ENCODE assay signal across 8 mouse cellular contexts in genomic region chr2:24761923-24762445, GRCm38 (mm10). TPM values are rescaled to one million over a fixed set of nuclear protein-coding genes. Genes with fewer than 3 reads are reported as not detected.
DNase-seq lines count a peak whose midpoint lies in the region; ATAC-seq and TF ChIP-seq lines count a peak whose summit lies in the region.

No protein-coding gene starts in this region.

- H3K27me3 ChIP-seq in embryonic facial prominence, embryonic 15.5 days: peaks cover 25% of the 10 kb centered on the region
- H3K27me3 ChIP-seq in liver, embryonic 16.5 days (ENCODE audit: control insufficient read depth, insufficient read depth, low read depth, low read length): peaks cover 32% of the 10 kb centered on the region
- H3K27me3 ChIP-seq in neural tube, embryonic 14.5 days (ENCODE audit: control insufficient read depth, insufficient read depth, low read length): 0 out of 2 replicates have a peak, but pooled peaks cover 2% of the 10 kb centered on the region
- H3K27me3 ChIP-seq in thymus, adult 2 months (ENCODE audit: control insufficient read depth, insufficient read depth, low read length): peaks cover 10% of the 10 kb centered on the region

- intact Hi-C loops in heart, postnatal 10 days (cut with DNase I): no loop called here

- no peaks in the 10 kb centered on the region for H3K36me3 ChIP-seq in embryonic facial prominence, embryonic 15.5 days
- no peaks in the 10 kb centered on the region for H3K36me3 ChIP-seq in liver, embryonic 16.5 days (ENCODE audit: control insufficient read depth, insufficient read depth)
- H3K36me3 ChIP-seq in neural tube, embryonic 14.5 days (ENCODE audit: control insufficient read depth, insufficient read depth, low read length): no peaks in the 10 kb centered on the region
- H3K36me3 ChIP-seq in thymus, adult 2 months (ENCODE audit: control insufficient read depth, insufficient read depth, low read length): no peaks in the 10 kb centered on the region

- 0 out of 2 replicates have a peak, but pooled peaks have one; percentile 56 for ATAC-seq in embryonic facial prominence, embryonic 15.5 days (ENCODE audit: insufficient number of reproducible peaks, low FRiP score, low TSS enrichment, low read depth)
- ATAC-seq in liver, embryonic 16.5 days (ENCODE audit: low read depth): peak; percentile 41
- peak; percentile 72 for ATAC-seq in neural tube, embryonic 14.5 days (ENCODE audit: low read depth)

- 0% methylated on average over 35 of the region's 35 CpGs for WGBS in embryonic facial prominence, embryonic 15.5 days
- 1% methylated on average over 35 of the region's 35 CpGs for WGBS in liver, embryonic 16.5 days (ENCODE audit: insufficient replicate concordance)
- under 1% methylated on average over 35 of the region's 35 CpGs for WGBS in neural tube, embryonic 14.5 days
- 1% methylated on average over 35 of the region's 35 CpGs for WGBS in thymus, adult 2 months

- no peak for TF ChIP-seq POLR2A in brain, embryonic 14.5 days (IDR thresholded peaks at IDR 0.05; ENCODE audit: borderline replicate concordance, extremely low read depth, insufficient read depth, insufficient read length, poor library complexity, severe bottlenecking)
- TF ChIP-seq POLR2A in thymus, adult 2 months (IDR thresholded peaks at IDR 0.05; ENCODE audit: control insufficient read depth, extremely low read depth, insufficient read depth, low read length, poor library complexity): 0 out of 2 replicates have a peak, but pooled peaks have one; percentile 23

- no peak overlapping the region for H3K9ac ChIP-seq in embryonic facial prominence, embryonic 15.5 days
- H3K9ac ChIP-seq in liver, embryonic 16.5 days (ENCODE audit: low read depth, low read length): no peak overlapping the region
- peak overlapping the region; percentile 84 for H3K9ac ChIP-seq in neural tube, embryonic 14.5 days (replicated peaks; ENCODE audit: low read depth, low read length)

- peaks cover 22% of the 10 kb centered on the region for H3K4me1 ChIP-seq in embryonic facial prominence, embryonic 15.5 days
- H3K4me1 ChIP-seq in liver, embryonic 16.5 days (ENCODE audit: control insufficient read depth, low read depth, low read length): peaks cover 11% of the 10 kb centered on the region
- H3K4me1 ChIP-seq in neural tube, embryonic 14.5 days (ENCODE audit: control insufficient read depth, insufficient read depth, low read length): no peaks in the 10 kb centered on the region
- peaks cover 17% of the 10 kb centered on the region for H3K4me1 ChIP-seq in thymus, adult 2 months (replicated peaks; ENCODE audit: control insufficient read depth, insufficient read depth, low read length)

- H3K27ac ChIP-seq in embryonic facial prominence, embryonic 15.5 days (replicated peaks): no peak overlapping the region
- H3K27ac ChIP-seq in liver, embryonic 16.5 days (ENCODE audit: low read length): no peak overlapping the region
- H3K27ac ChIP-seq in neural tube, embryonic 14.5 days (ENCODE audit: low read depth, low read length): peak overlapping the region; percentile 62; the same call in 1 of the 2 replicates
- no peak overlapping the region for H3K27ac ChIP-seq in thymus, adult 2 months (ENCODE audit: control insufficient read depth, insufficient read depth, low read length)

- H3K9me3 ChIP-seq in embryonic facial prominence, embryonic 15.5 days (replicated peaks): no peaks in the 10 kb centered on the region
- H3K9me3 ChIP-seq in liver, embryonic 16.5 days (replicated peaks; ENCODE audit: control insufficient read depth, low read length): no peaks in the 10 kb centered on the region
- H3K9me3 ChIP-seq in neural tube, embryonic 14.5 days (ENCODE audit: control insufficient read depth, low read length): no peaks in the 10 kb centered on the region

- DNase-seq in CD4-positive helper T cell, adult 2 months (ENCODE audit: low read depth, low spot score): peak; percentile 50
- DNase-seq in brain, embryonic 14.5 days (ENCODE audit: low read depth): peak; percentile 89
- peak; percentile 61 to 78 for DNase-seq in heart, postnatal 10 days
- peak; percentile 59 to 68 for DNase-seq in layer of hippocampus, adult 18-20 months (ENCODE audit: low spot score in 2 of 2)
- peak; percentile 67 for DNase-seq in thymus, adult 2 months

- TF ChIP-seq CTCF in brain, embryonic 14.5 days (IDR thresholded peaks at IDR 0.05; ENCODE audit: borderline replicate concordance, extremely low read depth, insufficient read depth, insufficient read length): no peak
- TF ChIP-seq CTCF in thymus, adult 2 months (IDR thresholded peaks at IDR 0.05; ENCODE audit: borderline replicate concordance, control insufficient read depth, extremely low read depth, insufficient read depth, low read length, poor library complexity): no peak

- peak overlapping the region; percentile 57 for H3K4me3 ChIP-seq in embryonic facial prominence, embryonic 15.5 days (replicated peaks)
- peak overlapping the region; percentile 50 for H3K4me3 ChIP-seq in liver, embryonic 16.5 days (ENCODE audit: low read depth, low read length)
- H3K4me3 ChIP-seq in neural tube, embryonic 14.5 days (ENCODE audit: low read depth, low read length): peak overlapping the region; percentile 76
- H3K4me3 ChIP-seq in thymus, adult 2 months (ENCODE audit: control insufficient read depth, insufficient read depth, low read length): peak overlapping the region; percentile 8

- H3K4me2 ChIP-seq in embryonic facial prominence, embryonic 15.5 days (replicated peaks): peak overlapping the region; percentile 99
- H3K4me2 ChIP-seq in liver, embryonic 16.5 days (ENCODE audit: low read depth, low read length): peak overlapping the region; percentile 65
- peak overlapping the region; percentile 83 for H3K4me2 ChIP-seq in neural tube, embryonic 14.5 days (ENCODE audit: low read depth, low read length)

RNA-seq across cellular contexts. Expression of gene Cacna1b, which starts 1.0 kb away (rescaled TPM):
- polyA plus RNA-seq in brain, embryonic 14.5 days (2012; rRNA removed): 80.2 and 100 TPM in 2 replicates
- polyA plus RNA-seq in embryonic facial prominence, embryonic 15.5 days (2015; fragmentation: Nextera tagmentation; extraction: Ambion mirVana): 1.2 and 1.3 TPM in 2 replicates
- under 1 TPM; 0.34 to 0.37 TPM for total RNA-seq in heart, postnatal 10 days (2021)
- 10 to 100 TPM; 71.1 to 71.2 TPM for total RNA-seq in layer of hippocampus, adult 18-20 months (2021)
- polyA plus RNA-seq in liver, embryonic 16.5 days (2015; fragmentation: Nextera tagmentation; extraction: Ambion mirVana): 0.01 and 0.06 TPM in 2 replicates
- polyA plus RNA-seq in neural tube, embryonic 14.5 days (2014; fragmentation: Nextera tagmentation; extraction: Ambion mirVana): 19.1 and 20.3 TPM in 2 replicates
- polyA plus RNA-seq in thymus, adult 2 months (2012; rRNA removed): 12.5 and 13.1 TPM in 2 replicates

Comparison
In these comparisons a context has a peak if more than half of its experiments do, and no peak if none do; other contexts are left out.
1. H3K4me3 ChIP-seq: peak in every context shown above with its lines; median percentile 76 in neural tube, embryonic 14.5 days; 57 in embryonic facial prominence, embryonic 15.5 days; 50 in liver, embryonic 16.5 days; 8 in thymus, adult 2 months.